Mouse (Mus musculus) ZHBTc4 (cell line): Measurements from ENCODE around the gene Ptpro.
A peak's percentile ranks its signal among the peaks of the same experiment; 100 is the strongest.
"Not testable (repeated sequence)": the region's sequence is repeated elsewhere in the genome, so short reads cannot be mapped to it uniquely, and the experiment has no call there.

Experiments used
- DNase-seq: peaks from one replicate; pipeline ENCODE4 v3.0.0-alpha.2; 2011; ENCODE audit warnings: low read depth, low spot score

Gene Ptpro

DNA sequence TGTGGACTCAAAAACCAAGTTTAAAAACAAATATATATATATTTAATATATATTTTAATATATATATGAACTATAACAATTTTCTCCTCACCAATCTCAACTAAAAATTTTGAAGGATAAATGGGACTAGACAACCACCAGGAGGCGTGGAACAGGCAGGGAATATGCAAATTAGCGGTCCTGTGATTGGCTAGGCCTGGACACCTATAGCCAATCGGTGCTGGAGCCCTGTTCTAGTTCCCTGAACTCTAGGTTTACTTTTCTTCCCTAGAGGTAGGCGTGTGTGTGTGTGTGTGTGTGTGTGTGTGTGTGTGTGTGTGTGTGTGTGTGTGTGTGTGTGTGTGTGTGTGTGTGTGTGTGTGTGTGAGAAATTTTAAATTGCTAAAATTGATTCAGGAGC lies 134.8 kb downstream of the Ptpro start:
- peak; percentile 73 for DNase-seq

DNA sequence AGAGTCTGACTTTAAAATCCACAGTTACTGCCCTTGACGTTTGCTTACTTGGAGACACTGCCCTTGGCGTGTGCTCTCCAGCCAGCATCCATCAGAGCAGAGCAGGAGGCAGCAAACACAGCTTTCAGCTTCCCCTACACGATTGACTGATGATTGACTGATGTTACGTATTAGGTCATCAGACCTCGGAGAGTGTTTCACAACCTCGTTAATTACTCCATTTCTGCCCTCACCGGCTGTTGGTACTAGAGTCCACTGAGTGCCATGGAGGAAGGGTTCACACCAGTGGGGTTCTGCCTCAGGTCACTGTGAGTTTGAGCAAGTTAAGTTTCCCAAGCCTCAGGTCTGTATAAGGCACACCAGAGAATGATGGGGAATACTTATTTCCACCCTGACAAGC lies 143.0 kb downstream of the Ptpro start:
- no peak for DNase-seq

DNA sequence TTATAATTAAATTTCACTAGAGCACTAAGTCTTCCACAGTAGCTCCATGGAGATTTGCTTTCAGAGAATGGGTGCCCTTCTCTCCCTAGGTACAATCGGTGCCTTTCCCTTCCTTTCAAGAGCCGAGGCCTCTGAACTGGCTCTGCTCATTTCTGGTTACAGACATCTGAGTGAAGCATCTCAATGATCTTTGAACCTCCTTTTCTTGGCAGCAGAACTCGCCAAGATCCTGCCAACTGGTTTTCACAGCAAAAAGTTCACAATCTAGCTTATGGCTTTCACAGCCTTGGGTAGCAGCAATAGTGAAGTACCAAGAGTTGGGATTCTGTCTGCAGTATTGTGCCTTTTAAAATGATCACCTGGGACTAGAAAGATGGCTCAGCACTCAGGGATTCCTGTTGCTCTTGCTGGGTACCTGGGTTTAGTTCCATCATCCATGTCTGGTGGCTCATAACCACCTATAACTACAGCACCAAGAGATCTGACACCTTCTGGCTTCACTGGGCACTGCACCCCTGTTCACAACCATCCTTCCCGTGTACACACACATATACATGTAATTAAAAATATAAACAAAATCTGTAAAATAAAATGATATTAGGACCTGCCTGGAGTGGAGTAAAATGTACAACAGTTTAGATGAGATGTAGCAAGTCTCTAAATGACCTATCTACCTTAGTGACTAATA lies 144.1 kb downstream of the Ptpro start:
- no peak for DNase-seq

DNA sequence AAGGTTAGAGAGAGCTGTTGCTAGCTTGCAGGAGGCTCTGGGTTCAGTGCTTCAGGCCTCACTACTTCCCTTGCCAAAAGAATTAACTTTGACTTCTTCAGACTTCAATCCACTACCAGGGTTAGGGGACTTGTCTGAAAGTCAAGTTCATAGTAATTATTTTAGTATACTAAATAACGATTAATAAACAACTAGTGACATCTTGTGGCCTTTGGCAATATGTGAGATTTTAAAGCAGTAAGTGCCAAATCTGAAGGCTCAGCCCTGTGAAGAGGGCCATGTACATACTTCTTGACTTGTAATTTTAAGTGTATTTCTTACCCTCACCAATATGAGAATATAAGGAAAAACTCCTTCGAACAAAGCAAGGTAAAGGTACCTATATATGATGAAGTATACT lies 145.2 kb downstream of the Ptpro start:
- no peak for DNase-seq

DNA sequence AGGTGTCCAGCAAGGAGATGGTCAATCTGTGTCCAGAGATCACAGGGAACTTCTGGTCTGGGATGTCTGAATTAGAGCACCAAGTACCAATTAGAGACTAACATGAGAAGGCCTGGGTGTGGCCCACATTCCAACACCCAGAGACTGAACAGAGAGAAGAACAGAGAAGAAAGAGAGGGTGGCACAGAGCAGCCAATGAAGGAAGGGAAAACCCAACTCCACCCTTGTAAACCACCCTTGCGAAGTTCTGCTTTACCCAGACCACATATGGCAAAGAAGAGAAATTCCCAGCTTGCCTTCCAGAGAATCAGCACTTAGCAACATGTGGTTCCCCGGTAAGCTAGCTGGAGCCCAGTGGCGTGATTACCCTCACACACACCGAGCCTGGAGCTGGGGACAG lies 152.1 kb downstream of the Ptpro start:
- DNase-seq, result no peak

DNA sequence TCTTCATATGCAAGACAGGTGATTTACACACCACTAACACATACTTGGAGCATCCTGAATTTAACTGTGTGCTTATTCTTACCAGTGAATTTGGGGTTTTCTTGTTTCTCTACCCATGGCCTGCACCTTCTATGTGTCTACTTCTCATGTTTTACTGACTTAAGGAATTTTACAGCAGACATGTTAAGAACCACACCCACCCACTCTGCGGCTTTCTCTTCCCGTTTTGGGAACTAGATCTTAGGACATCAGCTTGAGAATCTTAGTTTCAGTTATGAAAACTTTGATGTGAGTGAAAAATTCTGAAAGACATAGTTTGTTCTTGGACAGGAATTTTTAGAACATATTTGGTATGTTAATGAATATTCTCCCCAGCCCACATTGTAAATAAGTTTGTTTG lies 153.6 kb downstream of the Ptpro start:
- no peak for DNase-seq

DNA sequence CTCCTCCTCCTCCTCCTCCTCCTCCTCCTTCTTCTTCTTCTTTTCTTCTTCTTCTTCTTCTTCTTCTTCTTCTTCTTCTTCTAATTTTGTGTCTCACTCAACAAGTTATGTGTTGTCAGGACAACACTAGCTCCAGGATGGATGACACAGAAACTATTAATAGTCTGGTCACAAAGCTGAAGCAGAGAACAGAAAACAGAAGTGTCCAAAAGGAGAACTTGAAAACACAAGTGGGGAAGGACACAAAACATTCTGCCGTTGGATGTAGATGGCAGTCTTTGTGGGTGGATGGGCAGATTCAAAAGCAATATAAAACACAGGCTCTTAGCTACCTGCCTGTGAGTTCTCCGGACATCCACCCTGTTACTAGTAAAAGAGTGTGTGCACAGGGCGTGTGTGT lies 158.4 kb downstream of the Ptpro start:
- no peak for DNase-seq

DNA sequence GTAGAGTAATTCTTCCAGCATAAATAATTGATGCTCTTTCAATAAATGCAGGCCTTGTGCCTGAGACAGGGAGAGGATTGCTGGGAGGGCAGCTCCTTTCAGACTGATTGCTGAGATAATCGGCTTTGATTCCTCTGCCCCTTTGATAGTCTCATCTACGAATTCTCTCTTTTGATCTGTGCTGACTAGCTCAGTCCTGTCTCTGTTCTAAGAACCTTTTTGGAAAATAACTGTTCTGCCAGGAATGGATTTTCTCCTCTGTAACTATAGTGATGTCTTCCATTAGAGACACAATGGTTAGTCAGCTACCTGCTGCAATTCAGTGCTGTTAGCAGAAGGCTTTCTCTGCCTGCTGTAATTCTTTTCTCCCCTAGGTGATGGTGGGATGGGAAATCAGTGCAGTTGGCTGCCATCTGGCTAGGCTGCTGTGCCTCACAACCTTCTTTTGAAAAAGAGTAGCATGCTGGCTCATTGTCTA lies 159.8 kb downstream of the Ptpro start:
- peak; percentile 21 for DNase-seq

DNA sequence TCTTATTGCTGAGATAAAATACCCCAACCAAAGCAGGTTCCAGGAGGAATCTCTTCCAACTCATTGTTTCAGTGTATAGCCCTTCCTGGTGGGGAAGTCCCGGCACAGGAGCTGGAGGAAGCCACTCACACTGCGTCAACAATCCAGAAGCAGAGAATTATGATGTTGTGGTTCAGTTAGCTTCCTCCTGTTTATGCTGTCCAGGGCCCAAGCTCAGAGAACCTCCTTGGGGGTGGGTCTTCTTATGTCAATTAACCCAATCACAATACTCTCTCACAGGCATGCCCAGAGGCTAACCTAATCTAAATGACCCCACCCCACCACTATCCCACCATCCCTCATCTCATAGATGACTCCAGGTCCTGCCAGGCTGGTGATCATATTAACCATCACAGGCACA lies 160.9 kb downstream of the Ptpro start:
- no peak for DNase-seq

DNA sequence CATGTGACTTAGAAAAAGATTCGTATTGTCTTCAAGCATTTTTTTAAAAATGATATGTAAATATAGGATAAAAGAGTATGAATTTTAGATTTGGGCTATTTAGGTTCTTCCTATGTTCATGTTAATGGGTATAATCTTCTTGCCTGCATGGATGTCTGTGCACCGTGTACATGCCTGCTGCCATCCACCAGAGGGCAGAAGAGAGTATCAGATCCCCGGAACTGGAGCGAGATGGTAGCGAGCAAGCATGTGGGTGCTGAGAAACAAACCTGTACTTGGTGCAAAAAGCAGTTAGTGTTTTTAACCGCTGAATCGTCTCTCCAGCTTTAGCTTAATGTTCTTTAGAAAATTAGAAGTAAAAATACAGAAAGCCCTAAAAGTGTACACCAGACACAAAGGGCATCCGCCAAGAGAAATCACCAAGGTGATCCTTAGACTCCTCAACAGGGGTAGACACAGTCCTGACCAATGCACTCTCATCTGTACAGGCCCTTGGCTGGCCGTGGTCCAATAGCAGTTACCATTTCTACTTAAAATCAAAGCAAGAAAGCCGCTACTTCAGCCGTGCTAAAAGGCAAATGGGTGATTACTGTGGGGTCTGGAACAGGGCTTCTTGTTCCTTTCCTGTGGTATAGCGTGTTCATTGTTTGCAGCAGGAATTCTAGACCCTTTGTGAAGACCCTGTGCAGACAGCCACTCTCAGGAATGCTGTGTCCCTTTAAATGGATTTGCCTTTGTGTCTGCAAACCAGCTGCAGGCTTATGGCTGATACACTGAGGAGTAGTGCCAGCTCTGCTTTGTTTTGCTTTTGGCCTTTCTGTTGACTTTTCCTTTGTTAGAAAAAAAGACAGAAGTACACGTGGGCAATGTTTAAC lies 162.6 kb downstream of the Ptpro start:
- peak; percentile 83 for DNase-seq

DNA sequence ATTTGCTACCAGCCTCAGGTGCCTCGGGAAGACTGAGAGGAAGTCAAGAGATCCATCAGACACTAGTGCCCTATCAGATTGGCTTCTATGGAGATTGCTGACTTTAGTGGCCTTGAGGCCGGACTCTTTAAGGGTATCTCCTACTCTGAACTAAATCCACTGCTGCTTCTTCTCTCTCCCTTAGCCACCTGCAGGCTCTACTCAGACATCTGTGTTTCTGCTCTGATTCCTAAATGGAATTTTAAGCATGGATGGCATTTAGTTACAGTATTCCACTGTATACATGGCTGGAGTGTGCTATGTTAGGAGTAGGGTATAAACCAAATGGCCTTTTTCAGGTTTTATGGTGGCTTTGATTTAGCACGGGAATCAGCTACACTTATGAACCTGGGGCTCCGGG lies 170.7 kb downstream of the Ptpro start:
- no peak for DNase-seq

DNA sequence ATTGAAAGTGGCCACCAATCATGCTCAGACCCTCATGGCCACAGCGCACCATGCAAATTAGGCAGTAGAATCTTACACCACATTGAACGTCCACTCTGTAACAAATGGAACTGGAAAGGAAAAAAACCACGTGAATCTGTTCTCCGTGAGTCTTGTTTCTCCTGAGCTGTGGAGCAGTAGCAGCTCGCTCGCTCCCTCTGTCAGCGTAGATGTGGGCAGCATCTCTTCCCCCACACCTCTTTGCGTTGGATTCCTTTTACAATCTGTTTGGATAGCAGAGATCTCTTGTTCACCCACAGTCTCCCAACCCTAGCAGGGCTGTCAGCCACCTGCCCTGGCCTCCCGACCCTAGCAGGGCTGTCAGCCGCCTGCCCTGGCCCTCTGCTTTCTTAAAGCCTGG lies 171.7 kb downstream of the Ptpro start:
- DNase-seq, result no peak

DNA sequence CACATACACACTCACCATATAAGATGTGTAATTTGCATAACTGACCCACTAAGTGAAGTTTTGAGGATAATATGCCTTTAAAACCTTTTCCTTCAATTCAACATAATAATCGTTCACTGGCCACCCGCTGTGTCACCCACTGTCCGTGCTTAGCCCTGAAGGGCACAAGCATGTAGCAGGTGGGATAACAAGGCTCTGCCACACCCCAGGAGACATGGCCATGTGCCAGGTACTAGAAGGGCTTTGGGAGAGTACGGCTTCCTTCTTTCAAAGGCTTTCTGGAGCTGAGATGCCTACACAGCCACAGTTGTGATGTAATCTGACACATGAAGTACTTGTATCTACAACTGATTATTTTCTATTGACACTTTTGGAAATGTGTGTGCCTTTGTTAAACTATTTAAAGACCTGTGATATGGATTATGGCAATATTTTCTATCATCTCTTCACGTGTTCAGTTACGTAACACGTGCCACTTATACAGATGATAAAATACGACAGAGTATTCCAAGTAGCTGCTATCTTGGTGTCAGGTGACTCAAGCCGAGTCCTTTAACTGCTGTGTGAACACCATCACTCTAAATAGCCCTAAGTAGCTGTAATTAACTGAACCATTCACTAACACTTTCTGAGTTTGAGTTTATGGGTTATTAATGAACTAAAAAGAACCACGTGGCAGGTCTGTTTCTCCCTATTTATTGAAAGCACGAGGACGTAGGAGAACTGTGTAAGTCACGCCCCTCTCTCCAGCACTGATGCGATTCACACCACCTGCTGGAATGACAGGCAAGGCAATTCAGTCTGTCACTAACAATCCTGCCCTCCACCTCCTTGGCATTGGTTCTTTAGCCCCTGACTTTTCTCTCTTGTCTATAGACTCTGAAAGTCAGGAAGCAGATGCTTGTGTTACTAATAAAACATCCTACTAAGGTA lies 173.6 kb downstream of the Ptpro start:
- DNase-seq, result no peak

DNA sequence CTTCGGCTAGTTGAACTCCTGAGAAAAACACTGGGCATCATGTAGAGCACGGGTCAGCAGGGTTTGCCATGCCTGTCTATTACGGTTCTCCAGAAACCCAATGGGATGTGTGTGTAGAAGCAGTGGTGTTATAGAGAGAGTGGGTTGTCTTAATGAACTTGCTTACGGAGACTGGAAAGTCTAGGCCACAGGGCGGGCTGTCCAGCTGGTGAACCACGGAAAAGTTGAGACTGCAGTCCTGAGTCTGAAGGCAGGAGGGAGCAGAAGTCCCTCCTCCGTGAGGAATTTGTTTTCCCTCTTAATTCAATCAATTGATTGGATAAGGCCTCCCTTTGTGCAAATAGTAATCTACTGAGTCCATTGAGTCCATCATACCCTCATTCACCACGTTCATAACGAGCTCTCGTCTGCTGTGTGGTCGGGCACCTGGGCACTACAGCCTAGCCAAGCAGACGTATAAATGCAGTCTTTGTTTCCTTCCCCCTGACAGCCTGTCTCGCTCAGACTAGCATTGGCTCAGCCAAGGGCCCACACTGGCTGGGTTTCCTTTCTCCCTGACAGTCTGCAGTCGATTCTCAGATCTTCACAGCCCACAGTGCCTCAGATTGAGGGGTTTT lies 181.5 kb downstream of the Ptpro start:
- no peak for DNase-seq

DNA sequence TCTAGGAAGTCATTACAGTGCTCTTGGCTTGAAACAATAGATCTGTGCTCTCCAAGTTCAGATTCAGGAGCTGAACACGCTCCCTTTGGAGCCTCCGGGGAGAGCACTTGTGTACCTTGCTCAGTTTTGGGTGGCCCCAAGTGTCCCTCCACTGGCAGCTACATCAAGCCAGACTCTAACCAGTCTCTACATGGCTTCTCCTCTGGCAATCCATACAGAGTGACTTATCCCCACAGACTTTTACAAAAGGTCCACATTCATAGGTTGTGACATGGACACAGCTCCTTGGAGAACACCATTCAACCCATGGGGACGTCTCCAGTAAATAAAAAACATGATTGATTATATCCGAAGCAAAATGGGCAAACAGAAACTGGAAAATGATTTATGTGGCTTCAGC lies 185.4 kb downstream of the Ptpro start:
- no peak for DNase-seq

DNA sequence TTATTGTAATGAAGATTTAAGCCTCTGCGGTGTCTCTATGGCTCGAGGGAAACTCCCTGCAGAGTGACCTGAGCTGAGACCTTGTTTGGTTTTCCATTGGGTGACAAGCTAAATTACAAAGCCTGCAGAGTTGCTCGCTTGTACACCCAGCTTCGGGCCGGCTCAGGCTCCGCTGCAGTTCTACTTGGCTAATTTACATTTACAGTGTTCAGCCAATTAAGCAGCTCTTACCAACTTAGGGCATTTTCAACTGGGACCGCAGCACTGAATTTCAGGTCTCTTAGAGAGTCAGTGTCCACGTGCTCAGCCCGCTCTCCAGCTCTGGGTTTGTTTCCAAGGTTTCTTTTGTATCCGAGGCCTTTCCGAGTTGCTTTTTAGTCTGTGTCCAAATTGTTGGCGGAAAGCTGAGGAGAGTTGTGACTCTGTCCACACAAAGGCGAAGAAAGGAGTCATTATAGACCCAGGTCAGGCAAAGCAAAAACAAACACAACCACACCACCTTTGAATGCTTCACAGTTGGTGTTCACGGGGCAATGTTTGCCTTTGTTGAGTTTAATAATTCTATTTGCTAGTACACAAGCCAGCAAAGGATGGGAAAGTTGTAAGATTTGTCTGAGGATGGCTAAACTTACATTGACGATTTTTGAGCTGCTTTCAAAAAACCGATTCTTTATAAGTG lies 185.9 kb downstream of the Ptpro start:
- no peak for DNase-seq

DNA sequence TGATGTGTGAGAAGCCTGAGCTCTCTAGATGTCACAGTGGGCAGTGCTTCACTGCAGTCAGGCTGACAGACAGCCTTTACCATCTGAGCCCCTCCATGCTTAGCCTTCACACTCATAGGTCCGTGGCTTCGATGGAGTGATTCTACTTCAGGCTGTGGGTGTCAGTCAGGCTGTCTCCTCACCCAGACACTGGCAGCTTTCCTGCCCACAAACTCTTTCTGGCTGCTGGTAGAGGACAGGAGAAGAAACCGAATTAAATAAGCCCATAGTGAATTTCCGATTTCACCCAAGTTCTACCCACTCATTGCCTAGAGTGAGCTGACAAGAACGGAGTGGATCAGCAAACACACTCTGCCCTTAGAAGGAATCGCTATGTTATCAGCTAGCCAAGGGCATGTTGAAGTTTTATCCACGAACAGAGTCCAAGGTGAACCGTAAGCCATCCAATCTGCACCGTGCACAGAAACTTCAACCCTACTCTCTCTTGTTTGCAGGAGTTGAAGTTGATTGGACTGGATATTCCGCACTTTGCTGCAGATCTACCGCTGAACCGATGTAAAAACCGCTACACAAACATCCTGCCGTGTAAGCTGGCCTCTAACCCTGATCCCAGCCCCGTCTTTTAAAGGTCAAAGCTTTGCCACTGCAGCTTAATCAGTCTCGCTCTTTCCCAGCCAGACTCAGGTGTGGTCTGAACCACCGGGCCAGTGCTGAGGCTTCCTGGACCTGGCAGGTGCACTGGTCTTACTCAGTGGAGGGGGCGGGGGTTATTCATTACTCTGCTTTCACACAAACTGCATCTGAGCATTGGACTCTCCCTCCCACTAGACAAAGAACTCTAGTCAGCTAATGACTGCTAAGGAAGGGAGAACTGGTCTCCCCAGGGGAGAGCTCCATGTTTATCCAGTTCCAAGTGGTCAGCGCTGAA lies 188.7 kb downstream of the Ptpro start:
- peak; percentile 25 for DNase-seq

DNA sequence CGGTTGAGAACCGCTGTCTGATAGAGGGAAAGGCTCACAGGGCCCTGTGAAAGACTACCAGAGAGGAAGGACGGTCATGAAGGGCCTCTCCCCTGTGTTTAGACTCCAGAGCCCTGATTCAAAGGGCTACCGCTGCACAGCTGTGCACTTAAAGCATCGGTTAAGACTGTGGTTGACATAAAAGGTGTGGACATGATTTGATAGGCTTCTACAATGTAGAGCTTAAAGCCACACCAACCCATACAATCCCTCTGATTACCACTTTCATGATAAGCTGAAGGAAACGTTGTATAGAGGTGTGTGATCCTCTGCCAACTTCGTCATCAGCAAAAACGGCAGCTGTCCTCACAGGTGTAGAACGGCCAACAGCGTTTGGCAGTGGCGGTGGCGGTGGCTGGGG lies 191.0 kb downstream of the Ptpro start:
- no peak for DNase-seq

DNA sequence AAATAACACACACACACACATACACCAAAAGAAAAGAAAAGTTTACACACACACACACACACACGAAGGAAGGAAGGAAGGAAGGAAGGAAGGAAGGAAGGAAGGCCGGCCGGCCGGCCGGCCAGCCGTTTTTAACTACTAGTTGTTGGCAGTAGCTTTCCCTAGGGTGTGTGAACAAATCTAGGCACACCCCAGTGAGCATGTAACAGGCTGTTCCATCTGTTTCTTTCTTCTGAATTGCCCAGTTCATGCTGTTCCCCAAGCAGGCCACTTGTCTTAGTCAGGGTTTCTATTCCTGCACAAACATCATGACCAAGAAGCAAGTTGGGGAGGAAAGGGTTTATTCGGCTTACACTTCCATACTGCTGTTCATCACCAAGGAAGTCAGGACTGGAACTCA lies 194.0 kb downstream of the Ptpro start:
- not testable (repeated sequence) for DNase-seq

DNA sequence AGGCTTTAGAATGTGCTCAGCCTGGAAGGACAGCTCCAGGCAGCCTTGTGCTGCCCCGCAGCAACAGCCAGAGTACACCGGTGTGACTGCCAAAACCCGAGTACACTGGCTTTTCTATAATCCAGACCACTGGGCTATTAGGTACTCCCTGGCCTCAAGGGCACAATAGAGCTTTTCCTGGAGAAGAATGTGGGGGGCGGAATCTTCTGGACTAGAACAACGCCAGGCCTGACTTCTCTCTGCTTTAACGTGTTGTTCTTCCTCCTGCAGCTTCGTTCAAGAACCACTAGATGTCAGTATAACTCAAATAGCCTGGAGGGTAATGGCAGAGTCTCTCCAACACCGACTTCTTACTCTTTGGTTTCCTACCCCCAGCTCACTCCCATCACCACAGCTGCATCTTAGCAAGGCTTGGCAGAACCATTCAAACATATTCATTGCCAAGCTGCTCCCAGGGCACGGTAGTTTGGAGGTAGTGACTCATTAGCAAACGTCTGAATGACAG lies 203.5 kb downstream of the Ptpro start:
- peak; percentile 81 for DNase-seq
